Mouse (Mus musculus) cerebellum, postnatal 25 days (tissue): Measurements from ENCODE around the gene Nectin4.
A peak's percentile ranks its signal among the peaks of the same experiment; 100 is the strongest.
"Not testable (repeated sequence)": the region's sequence is repeated elsewhere in the genome, so short reads cannot be mapped to it uniquely, and the experiment has no call there.

Experiments used
- DNase-seq, 2 experiments: peaks; one replicate each; pipeline ENCODE4 v3.0.0; 2021; ENCODE audit warnings: mixed read lengths in 2 of 2

Nectin4 gene

DNA sequence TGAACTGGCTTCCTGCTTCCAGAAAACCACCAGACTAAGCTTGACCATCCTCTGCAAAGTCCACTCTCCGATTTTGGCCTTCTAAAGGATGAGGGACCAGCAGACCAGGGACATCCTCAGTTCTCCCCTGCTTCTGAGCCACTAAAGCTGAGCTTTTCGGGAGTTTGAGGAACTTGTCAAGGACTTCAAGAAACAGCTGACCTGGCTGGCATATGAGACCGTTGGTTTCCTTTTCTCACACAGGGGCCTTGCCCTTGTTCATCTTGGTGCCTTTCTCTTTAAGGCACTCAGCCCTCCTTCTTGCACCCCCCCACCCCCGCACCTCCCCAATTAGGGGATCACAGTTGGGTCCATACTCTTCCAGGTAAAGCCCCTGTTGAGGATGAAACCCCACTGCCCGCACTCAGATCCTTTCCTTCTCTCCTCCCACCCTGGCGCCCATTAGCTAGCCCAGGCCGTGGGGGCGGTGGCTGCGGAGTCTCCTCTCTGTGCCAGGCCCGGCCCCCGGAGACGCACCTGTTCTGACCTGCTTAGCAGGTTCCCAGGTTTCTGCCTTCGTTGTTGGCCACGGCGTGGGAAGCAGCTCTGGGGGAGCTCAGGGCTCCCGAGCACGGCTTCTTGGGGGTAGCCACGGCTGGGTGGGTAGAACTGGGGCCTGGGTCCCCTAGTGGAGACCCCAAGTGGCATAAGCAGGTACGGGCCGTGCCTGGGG, at the start of gene Nectin4:
Gene Nectin4, plus strand, starts transcription at position 255 of the 712 bp plus-strand sequence.
- DNase-seq: no peak

DNA sequence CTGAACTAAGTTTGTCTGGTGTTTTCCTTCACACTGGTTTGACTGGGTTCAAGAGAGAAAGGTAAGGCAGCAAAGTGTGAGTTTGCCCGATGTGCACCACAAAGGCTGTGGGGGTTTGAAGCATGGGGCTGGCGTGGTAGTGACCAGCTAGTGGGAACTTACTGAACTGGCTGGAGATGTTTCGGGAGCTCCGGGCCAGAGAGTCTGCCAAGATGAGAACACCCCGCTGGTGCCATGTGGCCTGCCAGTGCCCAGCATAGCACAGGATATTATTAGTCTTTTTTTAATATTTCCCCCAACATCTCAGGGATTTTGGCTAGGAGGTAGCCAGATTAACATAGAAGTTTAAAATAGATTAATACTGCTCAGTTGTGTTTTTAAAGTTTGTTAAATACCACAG, 49.7 kb upstream of the Nectin4 start:
- peak; percentile 84 to 86 for DNase-seq

GRCm38 (mm10) chr1:171321415-171321814, 48.5 kb upstream of the Nectin4 start:
- DNase-seq: peak in 1 of 2 experiments; percentile 31

DNA sequence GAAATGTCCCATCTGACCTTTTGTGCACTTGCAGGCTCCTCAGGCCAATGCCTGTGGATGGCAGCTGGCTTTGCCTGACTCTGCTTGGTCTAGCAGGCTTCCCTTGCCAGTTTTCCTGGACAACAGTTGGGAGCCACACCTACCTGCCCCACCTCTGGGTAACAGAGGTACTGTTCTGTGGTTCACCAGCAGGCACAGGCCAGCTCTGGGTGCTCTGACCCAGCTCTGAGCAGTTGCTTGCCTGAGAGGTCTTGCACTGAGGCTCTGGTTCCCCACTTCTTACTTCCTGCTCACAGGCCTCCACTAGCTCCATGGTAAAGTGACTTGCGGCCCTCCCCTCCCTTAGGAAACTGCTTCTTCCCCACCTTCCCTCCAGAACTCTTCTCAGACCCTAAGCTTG, 47.9 kb upstream of the Nectin4 start:
- peak in 1 of 2 experiments; percentile 27 for DNase-seq

DNA sequence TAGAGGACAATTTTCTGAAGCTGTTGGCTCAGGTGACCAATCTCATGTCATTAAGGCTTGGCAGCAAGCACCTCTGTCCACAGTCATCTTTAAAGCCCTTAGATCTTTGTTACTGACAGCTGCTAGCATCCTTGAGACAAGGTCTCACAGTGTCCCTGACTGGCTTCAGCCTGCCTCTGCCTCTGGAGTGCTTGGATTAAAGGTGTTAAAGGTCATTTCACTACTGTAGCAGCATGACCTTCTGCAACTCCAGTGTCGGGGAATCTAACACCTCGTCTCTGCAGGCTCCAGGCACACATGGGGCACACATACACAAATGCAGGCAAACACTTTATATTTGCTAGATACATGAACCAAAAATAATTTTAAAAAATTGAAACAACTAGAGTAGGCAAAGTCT, 44.3 kb upstream of the Nectin4 start:
- no peak for DNase-seq

DNA sequence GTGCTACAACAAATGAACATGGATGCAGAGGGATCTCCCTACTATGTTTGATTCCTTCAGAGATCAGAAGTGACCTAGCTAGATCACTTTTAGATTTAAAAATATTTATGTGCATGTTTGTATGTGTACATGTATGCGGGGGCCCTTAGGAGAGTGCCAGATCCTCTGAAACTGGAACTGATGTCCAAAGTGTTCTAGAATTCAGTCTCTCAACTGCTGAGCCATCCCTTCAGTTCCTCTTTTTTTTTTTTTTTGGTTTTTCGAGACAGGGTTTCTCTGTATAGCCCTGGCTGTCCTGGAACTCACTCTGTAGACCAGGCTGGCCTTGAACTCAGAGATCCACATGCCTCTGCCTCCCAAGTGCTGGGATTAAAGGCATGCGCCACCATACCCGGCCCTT, 43.3 kb upstream of the Nectin4 start:
- not testable (repeated sequence) for DNase-seq

GRCm38 (mm10) chr1:171328244-171328643, 41.7 kb upstream of the Nectin4 start:
- peak in 1 of 2 experiments; percentile 14 for DNase-seq

DNA sequence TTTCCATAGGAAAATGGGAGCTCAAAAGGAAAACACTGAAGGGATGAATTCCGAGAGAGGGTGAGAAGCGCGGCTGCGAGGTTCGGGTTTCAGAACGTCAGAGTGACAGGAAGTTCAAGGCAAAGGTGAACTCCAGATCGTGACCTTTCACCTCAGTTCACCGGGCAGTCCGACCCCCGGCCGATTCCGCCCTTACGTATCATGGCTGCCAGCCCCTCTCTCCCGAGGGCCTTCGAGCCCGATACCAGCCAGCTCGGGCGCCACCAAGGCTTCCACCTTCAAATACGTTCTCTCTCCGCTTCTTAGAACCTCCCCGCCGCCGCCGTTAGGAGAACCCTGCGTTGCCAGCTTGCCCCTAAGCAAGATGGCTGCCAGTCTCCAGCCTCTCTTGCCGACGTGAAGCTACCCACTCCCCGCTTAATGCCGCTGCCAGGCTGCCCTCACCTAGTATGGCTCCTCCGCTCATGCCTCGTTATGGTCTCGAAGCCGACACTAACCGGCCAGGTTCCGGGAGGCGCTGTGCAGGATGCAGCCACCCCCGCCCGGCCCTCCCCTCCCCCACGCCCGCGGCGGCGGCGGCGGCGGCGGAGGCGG, 41.0 kb upstream of the Nectin4 start, which contains the start of gene Dedd:
Gene Dedd, plus strand, starts transcription at position 307 of the 594 bp plus-strand sequence.
- peak; percentile 92 to 93 for DNase-seq

- DNase-seq: no peak
Observed at GRCm38 (mm10) chr1:171329433-171330215, 40.3 kb upstream of the Nectin4 start.

GRCm38 (mm10) chr1:171330216-171330560, 39.7 kb upstream of the Nectin4 start:
- DNase-seq: no peak

GRCm38 (mm10) chr1:171342262-171343207, 27.4 kb upstream of the Nectin4 start:
- DNase-seq: no peak

GRCm38 (mm10) chr1:171343922-171344677, 25.8 kb upstream of the Nectin4 start:
- DNase-seq: peak in 1 of 2 experiments; percentile 39

- DNase-seq: no peak
Observed at GRCm38 (mm10) chr1:171344715-171345114, 25.2 kb upstream of the Nectin4 start.

GRCm38 (mm10) chr1:171345225-171346094, 24.4 kb upstream of the Nectin4 start, which contains the start of the genes Nit1 and Pfdn2:
Gene Nit1, minus strand, starts transcription at chr1:171345646.
Gene Pfdn2, plus strand, starts transcription at chr1:171345670.
- DNase-seq: peak; percentile 93 to 95

DNA sequence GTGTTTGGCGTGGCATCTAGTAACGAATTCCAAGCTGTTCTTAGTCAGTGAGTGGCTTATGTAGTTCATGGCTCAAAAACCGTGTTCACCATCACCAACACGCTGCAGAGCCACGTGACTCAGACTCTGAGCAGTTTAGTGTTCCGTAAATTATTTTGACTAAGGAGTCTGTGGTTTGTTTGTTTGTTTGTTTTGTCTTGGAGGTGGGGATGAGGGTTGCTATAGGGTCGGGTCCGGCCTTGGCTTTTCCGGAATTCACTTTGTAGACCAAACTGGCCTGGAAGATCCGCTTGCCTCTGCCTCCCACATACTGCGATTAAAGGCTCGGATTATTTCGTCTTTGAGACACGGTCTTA, 23.8 kb upstream of the Nectin4 start:
- no peak for DNase-seq

- peak; percentile 36 to 69 for DNase-seq
Observed at GRCm38 (mm10) chr1:171348665-171349064, 21.2 kb upstream of the Nectin4 start.

DNA sequence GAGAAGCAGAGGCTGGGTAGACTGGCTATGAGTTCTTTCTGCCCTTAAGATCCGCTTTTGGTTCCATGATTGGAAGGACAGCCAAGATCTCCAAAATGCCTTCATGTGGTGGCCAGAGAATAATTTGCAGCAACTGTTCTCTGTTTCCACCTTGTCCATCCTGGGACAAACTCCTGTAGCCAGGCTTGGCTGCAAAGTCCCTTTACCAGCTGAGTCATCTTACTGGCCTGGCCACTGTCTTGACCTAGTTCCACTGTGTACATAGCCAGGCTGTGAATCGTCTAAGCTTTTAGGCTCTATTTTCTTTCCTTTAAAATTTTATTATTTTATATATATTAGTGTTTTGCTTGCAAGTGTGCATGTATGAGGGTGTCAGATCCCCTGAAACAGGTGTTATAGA, 20.7 kb upstream of the Nectin4 start:
- DNase-seq: peak in 1 of 2 experiments; percentile 15

DNA sequence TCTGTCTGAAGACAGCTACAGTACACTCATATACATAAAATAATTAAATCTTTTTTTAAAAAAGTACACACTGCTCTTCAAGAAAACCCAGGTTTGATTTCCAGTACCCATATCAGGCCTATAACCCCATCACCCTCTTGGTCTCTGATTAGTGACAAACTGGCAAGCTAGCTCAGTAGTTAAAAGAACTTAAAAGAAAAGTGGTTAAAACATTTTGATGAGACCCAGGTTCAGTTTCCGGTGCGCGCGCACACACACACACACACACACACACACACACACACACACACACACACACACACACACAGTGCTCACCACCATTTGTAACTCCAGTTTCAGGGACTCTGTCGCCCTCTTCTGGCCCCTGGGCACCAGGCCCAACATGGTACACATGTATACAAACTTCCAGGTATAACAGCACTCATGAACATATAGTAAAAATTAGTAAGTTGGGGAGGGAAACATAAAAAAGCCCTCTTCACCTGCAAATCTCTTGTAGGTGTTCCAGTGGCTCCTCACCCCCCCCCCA, 14.0 kb upstream of the Nectin4 start:
- peak in 1 of 2 experiments; percentile 47 for DNase-seq

- DNase-seq: no peak
Observed at GRCm38 (mm10) chr1:171356814-171357213, 13.1 kb upstream of the Nectin4 start.

DNA sequence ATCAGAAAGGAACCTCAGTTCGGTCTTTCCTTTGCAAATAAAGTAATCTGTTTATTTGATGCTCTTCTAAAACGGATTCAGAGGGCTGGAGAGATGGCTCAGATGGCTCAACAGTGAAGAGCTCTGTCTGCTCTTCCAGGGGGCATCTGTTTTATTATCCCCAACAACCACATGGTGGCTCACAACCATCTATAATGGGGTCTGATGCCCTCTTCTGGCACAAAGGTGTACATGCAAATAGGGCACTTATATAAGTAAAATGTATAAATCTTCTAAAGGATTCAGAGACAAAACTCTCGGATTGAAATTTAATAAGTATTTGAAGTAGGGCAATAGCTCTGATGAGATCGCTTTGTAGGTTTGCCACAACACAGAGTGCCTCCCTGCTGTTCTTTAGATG, 11.5 kb upstream of the Nectin4 start:
- DNase-seq: peak in 1 of 2 experiments; percentile 38
